Mouse (Mus musculus): ENCODE data around the gene H2-K1.

DNA sequence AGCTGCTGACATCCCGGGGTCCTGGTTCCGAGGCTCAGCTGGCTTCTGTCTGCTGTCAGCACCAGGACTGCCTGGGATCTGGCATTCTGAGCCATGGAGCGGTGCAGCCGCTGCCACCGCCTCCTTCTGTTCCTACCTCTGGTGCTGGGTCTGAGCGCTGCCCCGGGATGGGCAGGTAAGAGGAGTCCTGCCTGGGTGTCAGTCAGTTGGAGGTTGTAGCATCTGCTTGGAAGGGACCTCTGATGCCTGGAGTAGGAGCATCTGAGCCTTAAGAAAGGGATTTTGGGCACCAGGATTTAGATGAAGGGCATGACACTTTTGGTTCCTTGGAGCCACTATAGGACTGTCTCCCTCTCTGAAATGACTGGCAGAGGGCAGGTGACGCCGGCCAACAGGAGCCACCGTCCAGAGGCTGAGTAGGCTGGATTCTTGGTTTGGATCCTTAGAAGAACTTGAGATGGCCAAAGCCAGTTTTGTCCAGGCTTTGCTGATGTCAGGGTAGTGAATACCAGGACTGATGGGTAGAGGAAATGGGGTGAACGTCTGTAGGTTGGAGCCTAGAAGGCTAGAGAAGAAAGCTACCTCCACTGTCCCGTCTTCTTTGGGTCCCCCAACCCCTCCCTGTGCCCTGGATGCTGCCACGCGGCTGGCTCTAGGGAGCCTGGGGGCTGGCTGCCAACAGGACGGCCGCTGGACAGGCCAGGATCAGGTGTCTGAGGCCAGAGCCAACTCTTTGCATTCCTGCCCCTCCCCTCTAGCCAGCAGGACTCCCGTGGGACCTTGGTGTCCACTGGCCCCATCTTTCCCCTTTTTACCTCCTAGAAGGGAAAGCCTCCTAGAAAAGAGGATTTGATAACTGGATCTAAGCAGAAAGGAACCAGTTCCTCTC lies 39.7 kb upstream of the H2-K1 start:
- TF ChIP-seq POLR2A (IDR thresholded peaks at IDR 0.05; ENCODE audit: control insufficient read depth, low read depth, low read length) (no peak), CTCF (IDR thresholded peaks at IDR 0.05; ENCODE audit: control insufficient read depth, insufficient read depth, insufficient replicate concordance, low read depth, low read length) (no peak)
